Mouse (Mus musculus) embryonic facial prominence, embryonic 15.5 days (tissue): ENCODE data around the gene Ermn. TPM values are rescaled to one million over a fixed set of nuclear protein-coding genes. Genes with fewer than 3 reads are reported as not detected.

Experiments
- ATAC-seq: fragments of 200-750 bp; cut with Nextera tagmentation; 2 replicates; pipeline ENCODE4 v1.8.0; 2017; ENCODE audit warnings: low read depth, moderate TSS enrichment; ENCODE audit not compliant: insufficient number of reproducible peaks, low FRiP score, low TSS enrichment
- H3K27ac ChIP-seq: fragments of 300-500 bp; sonication (generic); replicated peaks from 2 replicates; pipeline ENCODE4 v1.5.1; 2015; ENCODE audit warnings: mild to moderate bottlenecking, inconsistent platforms
- H3K27me3 ChIP-seq: fragments of 300-500 bp; sonication (generic); 2 replicates; pipeline ENCODE4 v1.6.1; 2015; ENCODE audit warnings: inconsistent platforms
- H3K36me3 ChIP-seq: fragments of 300-500 bp; sonication (generic); 2 replicates; pipeline ENCODE4 v1.6.1; 2015; ENCODE audit warnings: mild to moderate bottlenecking, inconsistent platforms
- H3K4me1 ChIP-seq: fragments of 300-500 bp; sonication (generic); 2 replicates; pipeline ENCODE4 v1.6.1; 2015; ENCODE audit warnings: inconsistent platforms
- H3K4me2 ChIP-seq: fragments of 300-500 bp; sonication (generic); replicated peaks from 2 replicates; pipeline ENCODE4 v1.6.1; 2015; ENCODE audit warnings: mild to moderate bottlenecking, inconsistent platforms
- H3K4me3 ChIP-seq: fragments of 300-500 bp; sonication (generic); replicated peaks from 2 replicates; pipeline ENCODE4 v1.5.1; 2015; ENCODE audit warnings: mild to moderate bottlenecking, inconsistent platforms
- H3K9ac ChIP-seq: fragments of 300-500 bp; sonication (generic); 2 replicates; pipeline ENCODE4 v1.6.1; 2015; ENCODE audit warnings: inconsistent platforms
- H3K9me3 ChIP-seq: fragments of 300-500 bp; sonication (generic); replicated peaks from 2 replicates; pipeline ENCODE4 v1.6.1; 2016; ENCODE audit warnings: inconsistent platforms
- WGBS: fragments of 180-500 bp; shearing (Covaris S2); methylation state at CpG from one replicate; pipeline ENCODE4 v1.1.7; 2015; 5-methylcytosine and 5-hydroxymethylcytosine counted together
- polyA plus RNA-seq: library from polyadenylated mRNA; unstranded; fragments of >200 nt; fragmentation: Nextera tagmentation; extraction: Ambion mirVana; gene quantifications from 2 replicates; pipeline ENCODE4 v1.2.1, GENCODE M21; 2015

Ermn gene
- polyA plus RNA-seq, 1 experiment from 2014 or later = 2.5 TPM

- Histone ChIP-seq H3K9me3 (no peaks in the 10 kb centered on the region), H3K4me1 (no peaks in the 10 kb centered on the region), H3K4me2 (no peak overlapping the region), H3K27ac (no peak overlapping the region), H3K9ac (no peak overlapping the region), H3K27me3 (no peaks in the 10 kb centered on the region), H3K4me3 (no peak overlapping the region), H3K36me3 (no peaks in the 10 kb centered on the region)
- 91% methylated on average over 5 of the region's 5 CpGs for WGBS
- no peak for ATAC-seq
These were observed 45.6 kb downstream of the Ermn start for GRCm38 (mm10) chr2:58007081-58007480.

- H3K27me3 ChIP-seq = no peaks in the 10 kb centered on the region
- no peak overlapping the region for H3K9ac ChIP-seq
- no peak overlapping the region for H3K4me3 ChIP-seq
- H3K4me2 ChIP-seq = no peak overlapping the region
- no peaks in the 10 kb centered on the region for H3K9me3 ChIP-seq
- peaks cover 3% of the 10 kb centered on the region; the same call in 1 of the 2 replicates for H3K4me1 ChIP-seq
- no peak overlapping the region for H3K27ac ChIP-seq
- no peaks in the 10 kb centered on the region for H3K36me3 ChIP-seq
- 60% methylated on average over 3 of the region's 3 CpGs for WGBS
- no peak for ATAC-seq
These were observed 51.2 kb downstream of the Ermn start for GRCm38 (mm10) chr2:58001497-58001896.

DNA sequence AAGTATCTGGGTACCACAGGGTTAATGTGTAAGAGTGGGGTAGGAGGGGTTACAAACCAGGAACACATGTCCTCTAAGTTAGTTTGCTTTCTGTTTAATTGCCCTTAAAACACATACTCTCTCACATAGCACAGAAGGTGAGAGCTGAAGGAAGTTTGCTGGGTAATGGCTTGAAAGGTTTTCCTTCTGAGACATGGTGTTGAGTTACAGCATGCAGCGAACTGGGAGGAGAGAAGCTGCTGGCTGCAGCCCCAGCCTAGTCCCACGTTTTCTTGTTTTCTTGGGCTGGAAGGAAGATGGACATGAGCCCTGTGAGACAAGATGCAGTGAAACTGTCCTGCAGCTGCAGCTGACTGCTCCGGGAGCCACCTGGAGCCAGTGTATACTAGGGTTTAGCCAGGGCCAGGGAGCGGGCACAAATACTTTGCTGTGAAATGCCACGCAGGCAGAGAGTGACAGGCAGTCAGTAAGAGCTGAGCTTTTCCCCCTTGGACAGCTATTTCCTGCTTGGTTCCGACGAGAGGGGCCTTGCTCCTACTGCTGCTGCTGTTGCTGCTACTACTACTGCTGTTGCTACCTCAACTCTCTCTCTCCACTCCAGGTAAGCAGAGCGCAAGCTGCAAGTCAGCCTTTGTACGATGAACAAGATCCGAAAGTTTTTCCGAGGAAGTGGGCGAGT, 54.8 kb downstream of the Ermn start, which contains the start of gene Galnt5:
Gene Galnt5, plus strand, starts transcription at position 133 of the 679 bp plus-strand sequence.
- Histone ChIP-seq H3K27ac (peak within 1 kb of the TSS; percentile 78), H3K4me2 (peak within 1 kb of the TSS; percentile 59), H3K4me3 (peak within 1 kb of the TSS; percentile 44), H3K9ac (peak within 1 kb of the TSS; percentile 15; the same call in 1 of the 2 replicates), H3K36me3 (no peaks in the 10 kb centered on the region), H3K4me1 (peaks cover 3% of the 10 kb centered on the region; the same call in 1 of the 2 replicates), H3K9me3 (no peaks in the 10 kb centered on the region), H3K27me3 (no peaks in the 10 kb centered on the region)
- peak; percentile 80 for ATAC-seq
- WGBS = 12% methylated on average over 12 of the region's 12 CpGs

Other genes with a start within 250 kb of the Ermn start
- gene Galnt5, start 55.0 kb downstream of the Ermn start, polyA plus RNA-seq = 4.5 and 4.6 TPM in 2 replicates
- gene Cytip, start 142.7 kb upstream of the Ermn start, polyA plus RNA-seq = 1.6 and 2.3 TPM in 2 replicates